Mouse (Mus musculus): ENCODE data around the gene Popdc3.

The Popdc3 gene

GRCm38 (mm10) chr10:45366987-45367705, 189.2 kb downstream of the Popdc3 start:
- Histone ChIP-seq H3K4me3 (replicated peaks; ENCODE audit: low read length) (no peak overlapping the region), H3K36me3 (ENCODE audit: insufficient read depth, low read length) (no peaks in the 10 kb centered on the region), H3K27me3 (ENCODE audit: insufficient read depth, low read length) (peaks cover 5% of the 10 kb centered on the region; the same call in 1 of the 2 replicates), H3K9me3 (ENCODE audit: low read length) (no peaks in the 10 kb centered on the region), H3K4me1 (replicated peaks; ENCODE audit: low read depth, low read length) (peaks cover 12% of the 10 kb centered on the region)
- TF ChIP-seq POU5F1 (IDR thresholded peaks at IDR 0.05; ENCODE audit: borderline replicate concordance, low read length), result no peak
- TF ChIP-seq CTCF (conservative IDR thresholded peaks at IDR 0.05; ENCODE audit: low read length), result peak; percentile 29

All from E14TG2a.4 (cell line).